Mouse (Mus musculus) common myeloid progenitor, adult 5-6 weeks (primary cell): Measurements from ENCODE around the gene Dst. TPM values are rescaled to one million over a fixed set of nuclear protein-coding genes. Genes with fewer than 3 reads are reported as not detected.

Experiments
- ATAC-seq: replicated peaks from 2 replicates; pipeline ENCODE4 v1.8.0; 2016; ENCODE audit warnings: low read depth, mild to moderate bottlenecking, moderate TSS enrichment, inconsistent platforms; ENCODE audit not compliant: poor library complexity, severe bottlenecking
- total RNA-seq: library from RNA; stranded (forward); fragments of 200-1000, 187-1606 nt; gene quantifications from 2 replicates; pipeline ENCODE4 v1.2.3, GENCODE M21; 2017

Dst gene
- total RNA-seq, 1 experiment from 2014 or later: 8.4 TPM

- ATAC-seq: no peak
These were observed 17.3 kb downstream of the Dst start for GRCm38 (mm10) chr1:33925283-33925682.

DNA sequence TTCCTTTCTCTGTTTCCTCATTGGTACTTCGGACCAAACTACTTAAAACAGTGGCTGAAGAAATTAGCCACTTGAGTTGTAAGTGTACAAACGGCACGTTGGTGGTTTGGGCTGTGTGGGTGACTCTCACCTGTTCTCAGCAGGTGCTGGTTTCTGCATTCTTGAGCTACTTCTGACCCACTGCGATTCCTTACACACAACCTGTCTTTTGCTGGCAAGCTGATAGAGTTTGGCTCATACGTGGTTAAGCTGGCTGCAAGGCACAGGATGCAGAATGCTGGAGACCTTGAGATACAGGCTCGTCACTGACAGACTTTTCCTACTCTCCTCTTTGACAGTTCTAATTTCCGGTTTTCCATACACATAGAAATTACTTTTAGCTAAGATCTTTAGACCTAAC, 19.4 kb downstream of the Dst start:
- no peak for ATAC-seq

DNA sequence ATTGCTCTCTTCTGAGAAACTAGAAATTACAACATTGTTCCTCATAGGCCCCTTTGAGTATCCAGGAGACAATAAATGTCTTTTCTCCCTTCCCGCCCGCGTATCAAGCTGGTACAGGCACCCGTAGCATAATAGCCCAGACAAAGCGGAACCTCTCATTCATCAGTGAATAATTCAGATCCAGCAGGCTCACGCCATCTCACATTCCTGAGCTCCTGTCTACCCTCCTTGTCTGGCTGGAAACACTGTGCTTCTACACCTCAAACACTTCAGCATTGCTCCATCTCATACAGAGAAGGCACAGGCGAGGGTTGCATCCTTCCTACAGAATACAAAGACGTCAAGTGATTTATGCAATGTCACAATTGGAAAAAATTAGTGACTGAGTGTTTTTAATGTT, 23.8 kb downstream of the Dst start:
- no peak for ATAC-seq

GRCm38 (mm10) chr1:33932196-33932595, 24.2 kb downstream of the Dst start:
- ATAC-seq: no peak

GRCm38 (mm10) chr1:33932845-33933499, 24.9 kb downstream of the Dst start:
- ATAC-seq: no peak

DNA sequence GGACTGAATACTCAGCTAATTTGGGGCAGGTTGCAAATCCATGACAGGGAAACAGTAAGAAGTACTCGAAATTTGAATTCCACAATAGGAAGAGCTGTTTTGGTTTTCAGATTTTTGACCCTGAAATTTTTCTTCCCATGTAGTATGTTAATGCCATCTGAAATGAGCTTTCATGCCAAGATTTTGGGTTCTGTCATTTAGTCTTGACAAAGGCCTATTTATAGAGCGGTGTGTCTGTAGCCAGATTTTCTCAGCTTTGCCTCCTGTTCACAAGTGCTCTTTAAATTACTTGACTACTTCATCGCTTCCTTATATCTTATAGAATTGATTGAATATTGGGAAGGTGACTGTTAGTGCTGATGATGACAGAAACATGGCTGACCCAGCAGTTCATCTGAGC, 27.9 kb downstream of the Dst start:
- no peak for ATAC-seq

- no peak for ATAC-seq
These were observed 31.8 kb downstream of the Dst start for GRCm38 (mm10) chr1:33939828-33940227.

- ATAC-seq: no peak
These were observed 32.4 kb downstream of the Dst start for GRCm38 (mm10) chr1:33940364-33940928.

DNA sequence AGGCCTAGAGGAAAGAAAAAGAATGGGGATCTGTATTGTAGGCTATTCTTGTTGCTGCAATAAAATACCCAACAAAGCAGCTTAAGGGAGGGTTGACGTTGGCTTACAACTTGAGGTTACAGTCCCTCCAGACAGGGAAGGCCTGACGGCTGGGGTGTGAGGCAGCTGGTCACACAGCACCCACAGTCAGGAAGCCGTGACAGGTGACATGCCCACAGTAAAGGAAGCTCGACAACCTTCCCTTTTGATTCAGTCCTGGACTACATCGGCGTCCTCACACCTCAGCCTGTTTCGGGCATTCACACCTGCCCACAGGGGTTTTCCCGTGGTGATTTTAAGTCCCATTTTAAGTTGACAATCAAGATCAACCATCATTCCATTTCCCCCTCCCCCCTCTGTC, 34.6 kb downstream of the Dst start:
- ATAC-seq: no peak

- no peak for ATAC-seq
These were observed 35.9 kb downstream of the Dst start for GRCm38 (mm10) chr1:33943943-33944342.

GRCm38 (mm10) chr1:33944977-33945750, 37.1 kb downstream of the Dst start:
- no peak for ATAC-seq

- no peak for ATAC-seq
These were observed 37.7 kb downstream of the Dst start for GRCm38 (mm10) chr1:33945756-33946155.

DNA sequence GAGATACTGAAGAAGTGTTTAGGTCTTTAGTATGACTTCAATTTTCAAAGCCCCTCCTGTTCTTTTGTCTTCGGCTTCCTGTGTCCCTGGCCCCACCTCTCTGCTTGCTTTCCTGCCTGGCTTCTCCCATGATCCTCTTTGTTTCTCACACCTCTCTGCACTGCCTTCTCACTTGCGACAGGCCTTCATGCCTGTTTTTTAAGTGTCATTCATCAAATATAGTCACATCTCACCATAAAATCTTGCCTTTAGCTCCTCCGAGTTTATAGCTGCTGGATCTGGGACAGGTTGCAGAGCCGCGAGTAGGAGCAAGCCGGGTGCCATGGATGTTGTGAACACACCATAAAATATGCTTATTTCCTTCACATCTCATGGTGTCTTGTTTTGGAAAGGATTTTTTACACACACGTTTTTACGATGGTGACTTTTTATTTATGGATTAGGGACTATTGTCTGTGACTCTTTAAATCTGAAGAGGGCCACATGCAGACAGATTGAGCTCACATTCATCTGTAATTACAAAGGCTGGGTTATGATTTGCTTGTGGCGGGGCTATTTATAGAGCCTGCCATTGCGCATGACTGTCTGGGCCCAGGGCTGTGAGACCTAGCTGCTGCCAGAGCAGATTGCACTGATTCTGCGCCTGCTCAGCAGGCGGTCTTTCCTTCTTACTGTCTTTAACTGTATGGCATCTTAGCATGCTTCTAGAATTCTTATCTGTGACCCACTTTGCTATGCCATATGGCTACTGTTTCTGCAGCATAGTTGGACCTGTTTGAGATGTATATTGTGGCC, 38.8 kb downstream of the Dst start:
- ATAC-seq: no peak

DNA sequence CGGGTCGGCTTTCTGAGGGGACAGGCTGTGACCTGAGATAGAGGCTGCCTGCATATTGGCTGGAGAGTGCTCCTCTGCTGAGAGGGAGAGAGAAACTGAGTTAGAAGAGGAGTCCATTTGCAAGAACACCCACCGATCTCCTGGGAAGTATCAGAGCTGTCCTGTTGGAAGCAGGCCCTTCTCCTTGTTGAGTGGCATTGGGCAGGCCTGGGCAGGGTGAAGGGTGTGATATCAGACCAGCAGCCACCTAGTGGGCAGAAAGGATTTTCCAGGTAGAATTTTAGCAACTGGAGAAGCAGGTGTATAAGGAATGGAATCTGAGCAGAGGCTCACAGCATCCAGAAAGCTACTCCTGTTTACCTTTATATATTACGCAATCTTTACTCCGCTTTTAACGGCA, 39.8 kb downstream of the Dst start:
- no peak for ATAC-seq

GRCm38 (mm10) chr1:33948511-33948910, 40.5 kb downstream of the Dst start:
- no peak for ATAC-seq

DNA sequence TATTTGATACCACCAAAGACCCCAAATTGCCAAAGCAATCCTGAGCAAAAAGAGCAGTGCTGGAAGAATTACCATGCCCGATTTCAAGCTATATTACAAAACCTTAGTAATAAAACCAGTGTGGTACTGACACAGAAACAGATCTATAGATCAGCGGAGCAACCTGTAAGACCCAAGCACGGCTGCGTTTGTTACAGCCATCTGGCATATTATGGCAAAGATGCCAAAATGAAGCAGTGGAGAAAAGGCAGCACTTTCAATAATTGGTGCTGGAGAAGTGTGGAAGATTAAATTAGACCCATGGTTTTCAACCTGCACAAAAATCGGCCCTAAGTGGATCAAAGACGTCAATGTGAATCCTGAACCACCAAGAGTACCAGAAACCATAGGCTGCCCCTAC, 47.6 kb downstream of the Dst start:
- no peak for ATAC-seq

DNA sequence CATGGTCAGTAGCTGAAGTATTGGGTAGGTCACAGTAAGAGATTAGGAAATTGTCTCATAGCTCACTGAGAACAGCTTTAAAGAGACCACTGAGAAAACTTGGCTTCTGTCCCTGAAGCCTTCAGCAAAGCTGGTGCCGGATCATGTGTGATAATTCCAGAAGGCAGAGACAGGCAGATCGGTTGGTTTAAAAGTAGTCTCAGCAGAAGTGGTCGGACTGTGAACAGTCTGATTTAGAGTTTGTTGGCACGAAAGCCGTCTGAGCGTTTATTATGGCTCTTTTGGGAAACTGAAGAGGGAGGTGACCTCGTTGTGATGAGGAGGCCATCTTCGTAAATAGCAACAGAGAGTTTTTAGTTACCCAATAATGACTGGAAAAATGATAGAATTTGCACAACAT, 52.4 kb downstream of the Dst start:
- ATAC-seq: no peak

- peak; percentile 95 for ATAC-seq
These were observed 56.6 kb downstream of the Dst start for GRCm38 (mm10) chr1:33964643-33965042.

DNA sequence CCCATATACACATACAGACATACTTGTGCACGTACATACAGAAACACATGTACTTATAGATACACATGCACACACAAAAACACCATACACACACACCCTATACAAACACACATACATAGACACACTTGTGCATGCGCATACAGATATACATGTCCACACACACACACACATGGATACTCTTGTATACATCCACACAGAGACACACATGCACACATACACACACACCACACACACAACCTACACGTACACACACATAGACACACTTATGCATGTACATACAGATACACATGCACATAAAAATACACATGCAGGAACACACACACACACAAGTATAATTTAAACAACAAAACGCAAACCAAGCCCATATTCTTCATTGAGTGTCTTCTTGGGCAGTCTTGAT, 57.8 kb downstream of the Dst start:
- ATAC-seq: no peak

DNA sequence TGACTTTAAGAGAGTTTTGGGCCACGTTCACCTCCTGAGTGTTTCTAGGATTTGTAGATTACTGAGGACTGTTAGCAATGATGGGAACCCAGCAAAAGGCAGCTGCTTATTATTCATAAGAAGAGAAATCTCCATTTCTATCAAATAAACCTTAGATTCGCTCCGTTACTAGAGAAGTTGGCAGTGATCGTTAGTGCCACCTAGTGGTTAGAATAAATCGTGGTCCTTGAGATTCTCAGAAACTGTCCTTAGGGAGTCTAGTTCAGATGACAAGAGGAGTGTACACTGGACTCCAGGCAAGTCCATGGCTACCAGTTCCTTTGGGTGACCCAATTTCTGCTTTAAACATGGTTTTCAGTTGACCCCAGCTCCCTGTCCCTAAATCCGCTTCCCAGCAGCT, 58.3 kb downstream of the Dst start:
- peak; percentile 60 for ATAC-seq

- no peak for ATAC-seq
These were observed 59.2 kb downstream of the Dst start for GRCm38 (mm10) chr1:33967206-33967605.
